Mouse (Mus musculus) heart, postnatal 36 days (tissue): Measurements from ENCODE around the gene Crybg2. TPM values are rescaled to one million over a fixed set of nuclear protein-coding genes. Genes with fewer than 3 reads are reported as not detected.

Source experiments
- DNase-seq, 2 experiments: peaks; one replicate each; pipeline ENCODE4 v3.0.0; 2021 to 2022
- intact Hi-C: fragments of 180-260 bp; cut with DNase I; formaldehyde crosslinking; loops from one replicate; pipeline ENCODE4 v1.15.1; 2025
- total RNA-seq, 2 experiments: library from RNA; stranded (reverse); gene quantifications; 2 replicates each; pipeline ENCODE4 v1.2.3; 2021

Gene Crybg2
- total RNA-seq, 2 experiments from 2014 or later, result not detected

GRCm38 (mm10) chr4:134053538-134053937 is 7.1 kb upstream of the Crybg2 start, which contains the start of gene Zfp683:
Zfp683 (plus strand) TSS chr4:134053838.
- no peak for DNase-seq
- intact Hi-C loops, result no loop called here

GRCm38 (mm10) chr4:134058166-134058715 is 2.4 kb upstream of the Crybg2 start:
- intact Hi-C loops, result no loop called here
- DNase-seq, result no peak

GRCm38 (mm10) chr4:134058908-134059307 is 1.7 kb upstream of the Crybg2 start:
- DNase-seq, result no peak
- intact Hi-C loops, result no loop called here

DNA sequence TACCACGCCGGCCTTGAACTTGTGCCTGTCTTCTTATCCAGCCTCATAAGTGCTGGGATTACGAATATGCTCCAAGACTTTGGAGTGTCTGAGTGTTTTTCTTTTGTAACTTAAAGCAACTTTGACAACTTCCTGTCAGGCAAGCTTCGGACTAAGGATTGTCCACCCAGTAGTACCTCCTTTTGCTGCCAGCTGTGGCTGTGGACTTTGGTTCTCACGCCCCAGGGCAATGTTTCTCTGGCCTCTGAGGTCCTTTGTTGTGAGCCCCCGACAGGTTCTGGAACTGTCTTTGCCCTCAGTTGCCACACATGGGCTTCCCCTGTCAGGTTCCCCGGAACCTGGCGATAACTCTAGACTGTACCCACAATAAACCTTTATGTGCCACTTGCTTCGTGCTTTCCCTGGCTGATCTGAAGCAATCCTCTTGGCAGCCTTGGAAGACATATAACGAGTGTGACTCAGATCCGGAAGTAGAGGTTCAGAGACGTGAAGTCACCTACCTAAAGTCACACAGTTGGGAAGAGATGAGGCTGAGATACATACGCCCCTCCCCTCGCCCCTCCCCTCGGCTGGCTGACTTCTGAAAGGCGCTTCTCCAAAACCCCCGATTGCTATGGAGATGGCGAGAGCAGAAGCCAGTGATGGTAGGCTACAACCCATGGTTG is 683 bp downstream of the Crybg2 start:
- DNase-seq, result no peak
- intact Hi-C loops, result no loop called here

GRCm38 (mm10) chr4:134061944-134062446 is 1.4 kb downstream of the Crybg2 start:
- DNase-seq, result no peak

GRCm38 (mm10) chr4:134062561-134062960 is 1.9 kb downstream of the Crybg2 start:
- intact Hi-C loops, result no loop called here

More at GRCm38 (mm10) chr4:134061944-134062446, 1.4 kb downstream of the Crybg2 start:
- intact Hi-C loops, result no loop called here

GRCm38 (mm10) chr4:134065431-134066004 is 4.9 kb downstream of the Crybg2 start:
- intact Hi-C loops, result no loop called here
- DNase-seq, result no peak

More at GRCm38 (mm10) chr4:134062561-134062960, 1.9 kb downstream of the Crybg2 start:
- no peak for DNase-seq

DNA sequence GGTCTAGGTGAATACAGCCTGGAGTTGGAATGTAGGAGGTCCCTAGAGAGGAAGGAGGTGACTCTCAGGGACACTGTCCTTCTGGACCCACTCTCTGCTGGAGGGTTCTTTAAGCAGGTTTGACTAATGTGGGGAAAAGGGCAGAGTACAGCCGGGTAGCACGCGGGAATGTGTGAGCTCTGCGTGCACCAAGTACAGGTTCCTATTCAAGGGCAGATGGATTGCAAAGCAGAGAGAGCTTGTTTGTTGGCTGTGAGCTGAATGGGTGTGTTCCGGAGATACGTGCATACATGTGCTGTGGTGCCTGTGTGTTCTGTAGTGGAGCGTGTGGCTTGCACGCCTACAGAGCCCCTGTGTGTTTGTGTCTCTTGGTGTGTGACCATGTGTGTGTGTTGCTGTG is 6.8 kb downstream of the Crybg2 start:
- DNase-seq, result no peak
- intact Hi-C loops, result no loop called here

GRCm38 (mm10) chr4:134067833-134068544 is 7.4 kb downstream of the Crybg2 start:
- intact Hi-C loops, result no loop called here

GRCm38 (mm10) chr4:134068793-134069580 is 8.4 kb downstream of the Crybg2 start:
- intact Hi-C loops, result no loop called here
- no peak for DNase-seq

More at GRCm38 (mm10) chr4:134067833-134068544, 7.4 kb downstream of the Crybg2 start:
- DNase-seq, result no peak

DNA sequence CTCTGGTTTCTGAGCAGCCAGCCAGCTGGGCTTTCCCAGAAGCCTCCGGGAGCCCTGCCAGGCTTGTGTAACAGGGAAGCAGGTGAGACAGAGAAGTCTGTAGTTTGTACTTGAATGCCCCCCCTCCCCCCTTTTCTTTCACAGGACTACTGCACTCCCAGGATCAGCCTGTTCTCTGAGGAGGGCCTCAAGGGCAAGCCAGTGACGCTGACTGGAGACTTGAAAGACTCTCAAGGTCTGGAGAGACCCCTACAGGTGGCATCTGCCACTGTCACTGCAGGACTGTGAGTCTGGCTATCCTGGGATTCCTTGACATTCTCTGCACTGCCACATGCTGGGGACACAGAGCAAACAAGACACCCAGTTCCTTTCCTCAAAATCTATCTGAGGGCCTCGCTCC is 18.1 kb downstream of the Crybg2 start:
- no peak for DNase-seq
- intact Hi-C loops, result loop anchor here (2.0 kb wide), 1 partner anchor 42 kb away; no protein-coding TSS in a partner anchor

DNA sequence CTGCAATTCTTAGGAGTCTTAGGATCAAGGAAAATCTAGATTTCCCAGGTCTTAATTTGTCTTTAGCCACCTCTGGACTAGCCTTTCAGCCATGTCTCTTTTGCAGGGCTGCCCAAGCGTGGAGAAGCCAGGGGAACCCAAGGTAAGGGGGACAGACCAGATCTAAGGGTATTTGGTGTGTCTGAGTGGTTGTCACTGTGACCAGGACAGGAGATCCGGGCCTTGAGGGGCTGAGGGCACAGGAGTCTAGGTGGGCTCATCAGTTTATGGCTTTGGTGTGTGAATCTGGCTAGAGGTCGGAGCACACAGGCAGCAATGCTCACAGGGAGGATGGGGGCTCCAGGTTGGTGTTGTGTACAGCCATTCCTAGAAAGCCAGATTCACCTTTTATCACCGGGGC is 20.1 kb downstream of the Crybg2 start:
- DNase-seq, result no peak
- intact Hi-C loops, result no loop called here

GRCm38 (mm10) chr4:134081730-134082386 is 21.2 kb downstream of the Crybg2 start:
- intact Hi-C loops, result no loop called here
- peak; percentile 29 to 34 for DNase-seq

GRCm38 (mm10) chr4:134082460-134082859 is 21.8 kb downstream of the Crybg2 start:
- DNase-seq, result no peak
- intact Hi-C loops, result no loop called here

- DNase-seq, result no peak
- intact Hi-C loops, result no loop called here
Measured at GRCm38 (mm10) chr4:134084999-134085398, 24.4 kb downstream of the Crybg2 start.

GRCm38 (mm10) chr4:134087412-134087811 is 26.8 kb downstream of the Crybg2 start:
- no peak for DNase-seq
- intact Hi-C loops, result loop anchor here (2.0 kb wide), 1 partner anchor 51 kb away; no protein-coding TSS in a partner anchor

- intact Hi-C loops, result no loop called here
- no peak for DNase-seq
Measured at GRCm38 (mm10) chr4:134089029-134089428, 28.4 kb downstream of the Crybg2 start.

DNA sequence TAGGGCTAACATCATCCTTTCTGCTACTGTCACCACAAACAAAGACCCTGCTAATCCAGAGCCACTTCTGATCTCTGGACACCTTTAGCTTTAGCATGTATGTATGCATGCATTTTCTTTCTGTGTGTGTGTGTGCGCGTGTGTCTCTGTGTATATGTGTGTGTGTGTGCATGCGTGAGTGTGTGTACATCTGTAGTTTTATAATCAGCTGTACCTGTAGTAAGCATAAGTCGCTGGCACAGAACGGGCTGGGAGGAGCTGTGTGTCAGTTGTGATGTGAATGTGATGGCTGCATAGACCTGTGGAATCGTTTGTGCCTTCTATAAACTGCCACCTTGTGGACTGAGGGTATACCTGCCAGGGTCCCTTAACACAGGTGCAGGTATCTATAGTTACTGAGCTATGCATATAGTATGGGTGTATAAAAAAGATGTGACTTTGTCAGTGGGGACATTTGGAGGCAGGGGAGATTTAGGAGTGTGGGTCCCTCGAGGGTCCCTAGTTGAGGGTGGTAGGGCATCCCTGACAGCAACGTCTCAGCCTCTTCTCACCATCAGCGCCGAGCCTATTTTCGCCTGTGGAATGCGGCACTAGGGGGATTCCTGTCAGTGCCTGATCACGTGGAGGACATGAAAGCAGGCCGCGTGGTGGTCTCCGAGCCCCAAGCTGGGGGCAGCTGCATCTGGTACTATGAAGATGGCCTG is 30.1 kb downstream of the Crybg2 start:
- no peak for DNase-seq
- intact Hi-C loops, result loop anchor here (2.0 kb wide), 1 partner anchor 76 kb away; no protein-coding TSS in a partner anchor

- DNase-seq, result no peak
- intact Hi-C loops, result loop anchor here (2.0 kb wide), 1 partner anchor 76 kb away; no protein-coding TSS in a partner anchor
Measured at GRCm38 (mm10) chr4:134091225-134091529, 30.6 kb downstream of the Crybg2 start.
